Mouse (Mus musculus): Measurements from ENCODE around the gene Mrps26. TPM values are rescaled to one million over a fixed set of nuclear protein-coding genes. Genes with fewer than 3 reads are reported as not detected.
"Not testable (repeated sequence)": the region's sequence is repeated elsewhere in the genome, so short reads cannot be mapped to it uniquely, and the experiment has no call there.

Gene Mrps26
- 140 and 150 TPM in 2 replicates for polyA plus RNA-seq (2015; fragmentation: Nextera tagmentation; extraction: Ambion mirVana)

- DNase-seq (ENCODE audit: low spot score), result peak; percentile 93
Observed at GRCm38 (mm10) chr2:130563212-130564055, at the start of gene Mrps26. TSS of gene Mrps26 (plus strand) at chr2:130563742.

- DNase-seq (ENCODE audit: low spot score), result no peak
Observed at GRCm38 (mm10) chr2:130513907-130514306, 49.6 kb upstream of the Mrps26 start.

DNA sequence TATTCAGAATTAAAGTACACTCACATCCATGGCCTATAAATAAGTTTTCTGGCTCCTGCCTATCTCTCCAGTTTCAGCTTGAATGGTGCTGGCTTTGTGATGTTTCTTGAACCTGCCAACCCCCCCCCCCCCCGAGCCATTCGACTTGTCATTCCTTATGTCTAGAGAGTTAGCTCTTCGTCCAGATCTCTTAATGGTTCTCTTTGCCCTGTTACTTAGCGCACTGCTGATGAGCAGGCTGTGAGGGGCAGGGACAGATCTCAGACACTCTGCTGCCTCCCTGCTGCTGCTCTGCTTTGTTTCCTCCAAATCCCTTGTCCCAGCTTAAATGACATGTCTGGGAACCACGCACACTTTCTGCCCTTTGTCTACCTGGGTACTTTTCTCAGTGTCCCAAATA lies 47.8 kb upstream of the Mrps26 start:
- no peak for DNase-seq (ENCODE audit: low spot score)

DNA sequence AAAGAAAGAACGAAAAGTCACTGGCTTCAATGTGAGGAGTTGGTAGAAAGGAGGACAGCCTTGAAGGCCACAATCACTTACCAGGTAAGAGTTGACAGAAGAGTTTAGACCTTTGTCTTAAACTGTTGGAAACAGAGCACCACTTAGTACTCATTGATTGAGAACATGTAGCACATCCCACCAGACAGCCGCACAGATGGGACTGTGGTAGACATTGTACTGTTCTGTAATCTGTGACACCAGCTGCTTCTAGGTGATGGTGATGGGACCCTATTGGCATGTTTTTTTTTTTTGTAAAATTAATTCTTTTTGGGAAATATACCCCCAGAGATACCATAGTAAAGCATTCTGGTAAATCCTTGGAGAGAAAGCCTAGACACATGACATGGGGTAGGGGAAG lies 41.6 kb upstream of the Mrps26 start:
- no peak for DNase-seq (ENCODE audit: low spot score)

DNA sequence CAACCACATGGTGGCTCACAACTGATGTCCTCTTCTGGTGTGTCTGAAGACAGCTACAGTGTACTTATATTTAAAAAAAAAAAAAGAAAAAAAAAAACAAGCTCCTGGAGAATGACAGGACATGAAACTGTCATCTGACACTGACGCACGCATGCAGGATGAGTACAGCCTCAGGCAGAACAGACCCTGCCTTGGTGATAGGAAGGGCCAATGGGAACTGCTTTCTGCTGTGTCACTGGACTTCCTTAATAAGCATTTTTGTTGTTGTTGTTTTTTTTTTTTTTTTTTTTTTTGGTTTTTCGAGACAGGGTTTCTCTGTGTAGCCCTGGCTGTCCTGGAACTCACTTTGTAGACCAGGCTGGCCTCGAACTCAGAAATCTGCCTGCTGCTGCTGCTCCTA lies 38.1 kb upstream of the Mrps26 start:
- DNase-seq (ENCODE audit: low spot score), result not testable (repeated sequence)

DNA sequence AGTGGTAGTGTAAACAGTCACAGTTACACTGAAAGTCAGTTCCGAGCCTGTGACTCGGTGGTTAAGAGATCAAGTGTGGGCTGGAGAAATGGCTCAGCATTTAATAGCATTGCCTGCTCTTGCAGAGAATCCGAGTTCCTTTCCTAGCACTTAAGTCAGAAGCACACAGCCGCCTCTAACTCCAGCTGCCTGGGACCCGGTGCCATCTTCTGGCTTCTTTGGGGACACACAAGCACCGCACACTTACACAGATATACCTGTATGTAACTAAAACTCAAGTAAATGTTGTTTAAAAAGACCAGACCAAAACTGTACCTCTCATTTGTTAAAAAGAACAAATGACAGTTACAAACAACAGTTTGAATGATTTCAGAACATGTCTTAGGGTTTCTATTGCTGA lies 35.1 kb upstream of the Mrps26 start:
- DNase-seq (ENCODE audit: low spot score), result no peak

DNA sequence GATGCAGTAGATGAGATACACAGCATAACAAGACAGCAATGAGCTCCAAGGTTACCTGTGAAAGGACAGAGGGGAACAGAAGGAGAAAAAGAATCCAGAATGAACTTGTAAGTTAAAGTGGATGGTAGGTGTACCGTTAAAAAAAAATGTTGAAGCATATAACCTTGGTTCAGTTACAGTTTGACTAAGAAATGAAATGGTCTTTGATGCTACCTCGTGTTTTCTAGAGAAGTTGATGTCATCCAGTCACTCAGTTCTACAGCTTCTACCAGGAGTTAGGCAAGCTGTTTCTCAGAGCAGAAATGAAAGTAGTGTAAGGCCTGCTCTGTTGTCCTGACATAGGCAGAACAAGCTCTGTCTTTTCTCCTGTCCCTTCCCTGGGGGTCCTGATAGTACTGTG lies 34.3 kb upstream of the Mrps26 start:
- no peak for DNase-seq (ENCODE audit: low spot score)

DNA sequence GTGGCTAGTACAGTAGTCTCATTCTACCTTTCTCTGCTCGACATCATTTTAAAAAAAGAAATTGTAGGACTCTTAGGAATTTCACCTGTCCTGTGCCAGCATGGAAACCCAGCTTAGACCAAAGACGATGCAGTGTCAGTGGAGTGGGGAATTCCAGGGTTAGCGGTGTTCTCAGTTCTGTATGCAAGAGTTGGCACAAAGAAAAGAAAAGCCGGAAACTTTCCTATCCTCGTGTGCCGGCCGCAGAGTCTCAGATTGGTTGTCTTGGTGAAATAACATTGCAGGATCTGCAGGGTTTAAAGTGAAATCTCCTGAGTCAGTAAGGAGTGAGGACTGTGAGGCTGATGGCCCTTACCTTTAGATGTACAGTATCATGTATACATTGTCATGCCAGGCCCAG lies 33.6 kb upstream of the Mrps26 start:
- DNase-seq (ENCODE audit: low spot score), result no peak

- peak; percentile 77 for DNase-seq (ENCODE audit: low spot score)
Observed at GRCm38 (mm10) chr2:130532201-130532600, 31.3 kb upstream of the Mrps26 start.

GRCm38 (mm10) chr2:130535017-130535416 lies 28.5 kb upstream of the Mrps26 start:
- DNase-seq (ENCODE audit: low spot score), result no peak

- DNase-seq (ENCODE audit: low spot score), result no peak
Observed at GRCm38 (mm10) chr2:130536890-130537289, 26.7 kb upstream of the Mrps26 start.

DNA sequence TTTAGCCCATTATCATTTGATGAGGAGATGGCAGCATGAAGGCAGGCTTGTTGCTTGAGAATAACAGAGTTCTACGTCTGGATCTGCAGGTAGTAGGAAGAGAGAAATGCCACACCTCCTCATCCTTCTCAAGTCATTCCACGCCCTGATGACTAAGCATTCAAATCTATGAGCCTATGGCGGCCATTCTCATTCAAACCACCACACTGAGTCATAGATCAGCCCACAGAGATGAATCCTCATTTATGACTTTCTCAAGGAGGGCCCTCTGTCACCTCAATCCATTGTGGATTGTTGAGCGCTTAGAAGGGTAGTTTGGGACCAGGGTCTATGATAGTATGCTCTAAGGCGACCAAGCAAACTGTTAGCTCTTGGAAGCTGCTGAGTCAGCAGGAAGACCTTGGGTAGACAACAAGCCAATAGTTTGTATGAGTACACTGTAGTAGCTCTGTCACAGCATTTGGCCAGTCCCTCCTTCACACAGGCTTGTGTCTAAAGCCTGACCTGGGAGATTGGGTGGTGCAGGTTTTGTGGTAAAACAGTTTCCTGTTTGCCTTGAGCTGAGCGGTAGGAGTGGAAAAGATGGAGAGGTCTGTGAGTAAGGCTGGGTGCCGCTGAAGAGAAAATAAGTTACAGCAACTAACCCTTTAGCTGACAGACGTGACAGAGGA lies 24.5 kb upstream of the Mrps26 start:
- peak; percentile 61 for DNase-seq (ENCODE audit: low spot score)

GRCm38 (mm10) chr2:130540266-130540665 lies 23.3 kb upstream of the Mrps26 start:
- peak; percentile 90 for DNase-seq (ENCODE audit: low spot score)

DNA sequence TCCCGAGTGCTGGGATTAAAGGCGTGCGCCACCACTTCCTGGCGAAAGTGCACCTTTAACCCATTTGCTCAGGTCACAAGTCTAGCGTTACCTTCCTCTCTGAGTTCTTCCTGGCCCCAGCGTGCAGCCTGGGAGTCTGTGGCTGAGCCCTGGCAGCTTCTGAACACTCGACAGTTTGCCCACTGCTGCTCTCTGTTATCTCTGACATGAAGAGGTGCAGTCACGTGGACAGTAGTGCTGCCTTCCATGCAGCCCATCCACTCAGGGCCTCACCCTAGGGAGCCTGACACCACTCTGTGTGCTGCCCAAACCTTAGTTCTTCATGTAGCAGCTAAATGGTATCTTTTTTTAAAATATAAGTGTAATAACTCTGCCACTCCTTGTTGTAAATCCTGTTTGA lies 16.6 kb upstream of the Mrps26 start:
- no peak for DNase-seq (ENCODE audit: low spot score)

DNA sequence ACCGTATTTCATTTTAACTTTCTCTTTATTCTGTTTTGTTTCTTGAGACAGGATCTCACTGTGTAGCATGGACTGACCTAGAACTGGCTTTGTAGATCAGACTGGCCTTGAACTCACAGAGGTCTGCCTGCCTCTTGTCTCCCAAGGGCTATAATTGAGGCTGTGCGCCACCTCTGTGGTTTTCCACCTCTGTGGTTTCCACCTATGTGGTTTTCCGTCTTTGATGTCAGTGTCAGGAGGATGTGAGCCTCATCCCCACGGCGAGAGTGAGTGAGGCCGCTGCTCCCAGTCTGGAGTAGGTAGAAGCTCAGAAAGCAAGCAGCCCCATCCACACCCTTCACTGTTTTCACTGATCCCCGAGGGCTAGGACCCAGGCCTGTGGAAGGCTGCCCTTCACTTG lies 8.7 kb upstream of the Mrps26 start:
- DNase-seq (ENCODE audit: low spot score), result peak; percentile 49

DNA sequence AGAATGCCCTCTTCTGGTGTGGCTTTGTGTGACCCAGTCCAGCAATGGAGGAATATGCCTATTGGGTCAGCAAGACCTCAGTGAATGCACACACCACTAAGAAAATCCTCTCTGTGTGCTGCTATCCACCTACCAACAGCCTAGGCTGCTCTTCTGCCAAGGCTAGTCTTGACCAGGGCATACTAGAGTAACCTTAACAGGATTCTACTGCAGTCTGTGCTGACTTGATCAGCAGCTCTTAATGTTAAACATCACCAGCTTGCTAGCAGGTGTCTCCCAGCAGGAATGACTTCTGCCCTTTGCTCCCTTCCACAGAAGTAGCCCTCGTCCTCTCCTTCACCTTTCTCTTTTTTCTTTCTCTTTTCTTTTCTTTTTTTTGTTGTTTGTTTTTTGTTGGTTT lies 7.2 kb upstream of the Mrps26 start:
- DNase-seq (ENCODE audit: low spot score), result no peak

DNA sequence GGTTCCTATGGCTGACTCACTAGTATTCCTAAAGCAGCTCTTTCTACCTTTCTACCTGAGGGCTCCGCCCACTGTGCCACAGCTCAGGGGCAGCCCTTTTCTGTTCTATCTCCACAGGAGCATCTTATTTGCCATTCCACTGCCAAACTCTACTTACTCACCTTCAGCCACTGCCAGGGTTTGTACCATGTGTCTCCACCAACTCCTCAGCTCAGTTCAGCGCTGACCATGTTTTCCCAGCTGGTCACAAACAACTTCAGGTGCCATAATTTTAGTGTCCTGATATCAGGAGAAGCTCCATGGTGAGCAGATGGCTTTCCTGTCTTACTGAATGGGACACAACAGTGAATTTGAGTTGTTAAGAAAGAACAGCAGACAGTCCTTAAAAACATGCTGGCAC lies 6.1 kb upstream of the Mrps26 start:
- DNase-seq (ENCODE audit: low spot score), result no peak

GRCm38 (mm10) chr2:130558015-130558414 lies 5.5 kb upstream of the Mrps26 start:
- DNase-seq (ENCODE audit: low spot score), result no peak

- no peak for DNase-seq (ENCODE audit: low spot score)
Observed at GRCm38 (mm10) chr2:130564063-130564462, 521 bp downstream of the Mrps26 start.

GRCm38 (mm10) chr2:130564983-130565382 lies 1.4 kb downstream of the Mrps26 start:
- DNase-seq (ENCODE audit: low spot score), result no peak

GRCm38 (mm10) chr2:130568921-130569320 lies 5.4 kb downstream of the Mrps26 start:
- no peak for DNase-seq (ENCODE audit: low spot score)

GRCm38 (mm10) chr2:130569926-130570325 lies 6.4 kb downstream of the Mrps26 start:
- DNase-seq (ENCODE audit: low spot score), result no peak

GRCm38 (mm10) chr2:130574960-130575359 lies 11.4 kb downstream of the Mrps26 start:
- DNase-seq (ENCODE audit: low spot score), result no peak
